Mouse (Mus musculus) liver, embryonic 14.5 days (tissue): ENCODE results near the gene Vnn3. TPM values are rescaled to one million over a fixed set of nuclear protein-coding genes. Genes with fewer than 3 reads are reported as not detected.
A peak's percentile ranks its signal among the peaks of the same experiment; 100 is the strongest.

Source experiments
- ATAC-seq: fragments of 200-750 bp; cut with Nextera tagmentation; 2 replicates; pipeline ENCODE4 v1.8.0; 2017; ENCODE audit warnings: moderate number of reproducible peaks, mild to moderate bottlenecking, moderate library complexity; ENCODE audit not compliant: insufficient read depth
- DNase-seq, 3 experiments: peaks; one replicate each; pipeline ENCODE4 v3.0.0-alpha.2; 2012 to 2013; ENCODE audit warnings: low read depth in 3 of 3, low spot score in 3 of 3
- H3K27ac ChIP-seq: fragments of 300-500 bp; sonication (generic); 2 replicates; pipeline ENCODE4 v1.5.1; 2014; ENCODE audit warnings: moderate library complexity, mild to moderate bottlenecking, control low read depth, inconsistent platforms
- H3K27me3 ChIP-seq: fragments of 300-500 bp; sonication (generic); 2 replicates; pipeline ENCODE4 v1.6.1; 2014; ENCODE audit warnings: mild to moderate bottlenecking, low read length, moderate library complexity; ENCODE audit not compliant: control insufficient read depth, insufficient read depth
- H3K36me3 ChIP-seq: fragments of 300-500 bp; sonication (generic); replicated peaks from 2 replicates; pipeline ENCODE4 v1.6.1; 2014; ENCODE audit warnings: low read depth; ENCODE audit not compliant: control insufficient read depth, insufficient read depth
- H3K4me1 ChIP-seq, 2 experiments: fragments of 200-500 bp in 1 of 2; fragments of 300-500 bp in 1 of 2; sonication (generic) in 1 of 2; replicated peaks; 2 replicates each; pipeline ENCODE4 v1.6.1; 2012 to 2014; ENCODE audit warnings: antibody characterized with exemption in 1 of 2, inconsistent platforms in 1 of 2, low read length in 1 of 2; ENCODE audit not compliant: control insufficient read depth in 2 of 2, insufficient read depth in 2 of 2
- H3K4me2 ChIP-seq: fragments of 300-500 bp; sonication (generic); 2 replicates; pipeline ENCODE4 v1.6.1; 2014; ENCODE audit warnings: low read depth, mild to moderate bottlenecking, control low read depth, moderate library complexity
- H3K4me3 ChIP-seq, 2 experiments: fragments of 200-500 bp in 1 of 2; fragments of 300-500 bp in 1 of 2; sonication (generic) in 1 of 2; 2 replicates each; pipeline ENCODE4 v1.5.1; 2012 to 2014; ENCODE audit warnings: low read depth in 2 of 2, low read length in 2 of 2, mild to moderate bottlenecking in 2 of 2, control low read depth in 1 of 2, inconsistent platforms in 1 of 2, moderate library complexity in 1 of 2; ENCODE audit not compliant: insufficient read depth in 1 of 2
- H3K9ac ChIP-seq: fragments of 300-500 bp; sonication (generic); replicated peaks from 2 replicates; pipeline ENCODE4 v1.6.1; 2014; ENCODE audit warnings: mild to moderate bottlenecking, control low read depth, moderate library complexity
- H3K9me3 ChIP-seq: fragments of 300-500 bp; sonication (generic); 2 replicates; pipeline ENCODE4 v1.6.1; 2016; ENCODE audit warnings: low read length, mixed read lengths; ENCODE audit not compliant: control insufficient read depth
- CTCF ChIP-seq: IDR thresholded peaks from 2 replicates; pipeline ENCODE4 v1.5.1; 2016; ENCODE audit warnings: antibody characterized with exemption, low read depth, control low read depth
- EP300 ChIP-seq: IDR thresholded peaks from 2 replicates; pipeline ENCODE4 v1.6.1; 2016; ENCODE audit warnings: antibody characterized with exemption, low read depth
- WGBS: fragments of 180-500 bp; shearing (Covaris S2); extraction: QIAGEN DNeasy Blood & Tissue Kit; methylation state at CpG from one replicate; pipeline ENCODE4 v1.1.7; 2014; ENCODE audit not compliant: insufficient replicate concordance; 5-methylcytosine and 5-hydroxymethylcytosine counted together
- polyA plus RNA-seq, 2 experiments: library from polyadenylated mRNA; depleted of rRNA in 1 of 2; stranded (reverse) in 1 of 2; unstranded in 1 of 2; fragments of >200 nt; fragmentation: Nextera tagmentation in 1 of 2; extraction: Ambion mirVana in 1 of 2; gene quantifications; 2 replicates each; pipeline versions ENCODE4 v1.2.1 to v1.2.3; 2012 to 2014

Gene Vnn3
- polyA plus RNA-seq (2012; rRNA removed), result 0.34 and 0.59 TPM in 2 replicates
- 0.86 and 1.1 TPM in 2 replicates for polyA plus RNA-seq (2014; fragmentation: Nextera tagmentation; extraction: Ambion mirVana)

GRCm38 (mm10) chr10:23851228-23851912 is at the start of gene Vnn3:
TSS of gene Vnn3 (plus strand) at chr10:23851462.
- Histone ChIP-seq H3K27me3 (no peaks in the 10 kb centered on the region), H3K4me1 (no peaks in the 10 kb centered on the region), H3K27ac (no peak within 1 kb of the TSS), H3K9ac (no peak within 1 kb of the TSS), H3K9me3 (no peaks in the 10 kb centered on the region), H3K4me3 (no peak within 1 kb of the TSS), H3K4me2 (no peak within 1 kb of the TSS), H3K36me3 (no peaks in the 10 kb centered on the region)
- no peak for DNase-seq
- no peak for ATAC-seq
- TF ChIP-seq CTCF, result no peak
- no peak for TF ChIP-seq EP300
- 59% methylated on average over 4 of the region's 4 CpGs for WGBS

DNA sequence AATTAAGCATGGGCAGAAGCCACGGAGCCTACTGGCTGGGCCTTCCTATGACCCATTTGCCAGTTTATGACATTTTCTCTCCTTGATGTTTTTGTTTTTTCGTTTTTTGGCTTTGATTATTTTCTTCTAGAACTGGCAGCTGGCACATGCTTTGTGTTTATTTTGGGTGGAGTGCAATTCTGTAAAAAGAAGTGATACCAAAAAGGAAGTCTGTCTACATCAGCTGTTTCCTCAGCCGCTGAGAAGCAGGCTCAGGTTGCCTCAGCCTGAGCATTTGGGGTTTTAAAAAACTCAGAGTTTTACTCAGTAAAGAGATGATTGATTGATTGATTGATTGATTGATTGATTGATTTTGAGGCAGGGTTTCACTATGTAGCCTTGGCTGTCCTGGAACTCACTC is 48.4 kb upstream of the Vnn3 start:
- 26% methylated on average over 3 of the region's 3 CpGs for WGBS
- no peaks in the 10 kb centered on the region for H3K27me3 ChIP-seq

GRCm38 (mm10) chr10:23804665-23805064 is 46.6 kb upstream of the Vnn3 start:
- H3K27ac ChIP-seq, result no peak overlapping the region
- DNase-seq (no peak), ATAC-seq (no peak)
- WGBS, result 57% methylated on average over 3 of the region's 3 CpGs
- H3K36me3 ChIP-seq, result no peaks in the 10 kb centered on the region
- no peak overlapping the region for H3K4me2 ChIP-seq
- H3K4me1 ChIP-seq, result no peaks in the 10 kb centered on the region
- H3K4me3 ChIP-seq, result no peak overlapping the region
- no peaks in the 10 kb centered on the region for H3K27me3 ChIP-seq
- no peaks in the 10 kb centered on the region for H3K9me3 ChIP-seq
- H3K9ac ChIP-seq, result no peak overlapping the region
- TF ChIP-seq CTCF (no peak), EP300 (no peak)

More for the DNA sequence above, 48.4 kb upstream of the Vnn3 start:
- H3K27ac ChIP-seq, result no peak overlapping the region
- H3K9me3 ChIP-seq, result no peaks in the 10 kb centered on the region
- TF ChIP-seq CTCF, result no peak
- TF ChIP-seq EP300, result no peak
- no peak overlapping the region for H3K9ac ChIP-seq
- H3K36me3 ChIP-seq, result no peaks in the 10 kb centered on the region
- ATAC-seq (no peak), DNase-seq (no peak)
- H3K4me2 ChIP-seq, result no peak overlapping the region
- H3K4me1 ChIP-seq, result no peaks in the 10 kb centered on the region
- no peak overlapping the region for H3K4me3 ChIP-seq

- H3K36me3 ChIP-seq, result no peaks in the 10 kb centered on the region
Measured at GRCm38 (mm10) chr10:23806201-23806600, 45.1 kb upstream of the Vnn3 start.

DNA sequence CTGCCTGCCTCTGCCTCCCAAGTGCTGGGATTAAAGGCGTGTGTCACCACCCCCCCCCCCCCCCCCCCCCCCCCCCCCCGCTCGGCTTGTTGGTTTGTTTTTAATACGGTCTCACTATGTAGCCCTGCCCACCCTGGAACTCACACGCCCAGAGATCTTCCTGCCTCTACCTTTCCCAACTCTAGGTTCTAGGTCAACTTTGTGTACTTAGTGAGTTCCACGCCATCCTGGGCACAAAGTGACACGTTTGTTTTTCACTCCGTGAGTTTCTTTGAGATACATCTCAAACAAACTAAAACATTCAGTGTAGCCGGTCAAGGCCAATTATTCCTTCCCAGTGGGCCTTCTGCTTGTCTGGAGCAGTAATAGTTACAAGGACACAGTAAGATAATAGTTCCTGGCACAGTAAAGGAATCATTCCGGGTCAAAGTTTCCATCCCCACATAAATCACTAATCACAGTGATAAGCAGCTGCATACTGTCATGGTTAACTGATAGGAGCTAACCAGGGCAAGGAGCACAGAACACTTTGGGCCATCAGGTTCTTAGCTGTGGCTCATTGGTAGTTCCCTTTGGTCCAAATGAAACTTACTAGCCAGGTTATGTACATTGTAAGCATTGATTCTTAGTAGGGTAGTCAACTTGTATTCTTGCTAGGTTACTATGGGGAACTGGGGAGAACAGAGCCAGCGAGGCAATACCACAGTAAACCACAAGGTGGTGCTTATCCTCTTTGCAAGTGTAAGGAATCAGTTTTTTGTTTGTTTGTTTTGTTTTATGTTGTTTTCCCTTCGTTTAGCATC is 39.4 kb upstream of the Vnn3 start:
- H3K4me2 ChIP-seq, result no peak overlapping the region
- H3K4me1 ChIP-seq, result no peaks in the 10 kb centered on the region
- ATAC-seq, result no peak
- 49% methylated on average over 9 of the region's 12 CpGs for WGBS
- H3K36me3 ChIP-seq, result no peaks in the 10 kb centered on the region
- no peak for TF ChIP-seq EP300
- peak; percentile 78 for TF ChIP-seq CTCF
- no peaks in the 10 kb centered on the region for H3K9me3 ChIP-seq
- H3K9ac ChIP-seq, result no peak overlapping the region
- H3K27ac ChIP-seq, result no peak overlapping the region
- no peaks in the 10 kb centered on the region for H3K27me3 ChIP-seq
- peak in 1 of 3 experiments; percentile 40 for DNase-seq
- no peak overlapping the region for H3K4me3 ChIP-seq

More at GRCm38 (mm10) chr10:23806201-23806600, 45.1 kb upstream of the Vnn3 start:
- H3K4me2 ChIP-seq, result no peak overlapping the region
- H3K4me3 ChIP-seq, result no peak overlapping the region
- H3K27me3 ChIP-seq, result no peaks in the 10 kb centered on the region
- H3K9me3 ChIP-seq, result no peaks in the 10 kb centered on the region
- no peak overlapping the region for H3K27ac ChIP-seq
- 62% methylated on average over 4 of the region's 4 CpGs for WGBS
- no peak for DNase-seq
- TF ChIP-seq CTCF (no peak), EP300 (no peak)
- no peaks in the 10 kb centered on the region for H3K4me1 ChIP-seq
- no peak overlapping the region for H3K9ac ChIP-seq
- ATAC-seq, result no peak
